Mouse (Mus musculus) adrenal gland (tissue): Measurements from ENCODE around the gene Areg.

Source experiments
- intact Hi-C: fragments of 180-260 bp; cut with DNase I; formaldehyde crosslinking; loops from one replicate; pipeline ENCODE4 v1.15.1; 2025

Gene Areg

DNA sequence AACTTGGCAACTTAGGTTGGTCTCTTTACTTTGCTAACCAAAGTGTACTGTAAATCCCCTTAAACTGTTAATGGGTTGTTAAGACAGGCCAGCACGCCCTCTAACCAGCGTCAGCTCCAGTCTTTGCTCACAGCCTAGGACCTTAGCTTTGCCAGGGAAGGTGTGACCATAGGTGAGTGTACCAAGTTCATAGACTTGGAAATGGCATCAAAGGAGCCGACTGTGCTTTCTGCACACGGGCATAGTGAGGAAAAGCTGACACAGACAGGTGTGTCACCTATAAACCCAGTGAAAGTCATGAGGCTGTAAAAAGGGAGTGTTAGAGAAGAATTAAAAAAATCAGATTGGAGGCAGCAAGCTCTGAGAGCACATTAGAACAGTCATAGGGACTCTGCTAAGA, 23.4 kb downstream of the Areg start:
- intact Hi-C loops, result no loop called here

DNA sequence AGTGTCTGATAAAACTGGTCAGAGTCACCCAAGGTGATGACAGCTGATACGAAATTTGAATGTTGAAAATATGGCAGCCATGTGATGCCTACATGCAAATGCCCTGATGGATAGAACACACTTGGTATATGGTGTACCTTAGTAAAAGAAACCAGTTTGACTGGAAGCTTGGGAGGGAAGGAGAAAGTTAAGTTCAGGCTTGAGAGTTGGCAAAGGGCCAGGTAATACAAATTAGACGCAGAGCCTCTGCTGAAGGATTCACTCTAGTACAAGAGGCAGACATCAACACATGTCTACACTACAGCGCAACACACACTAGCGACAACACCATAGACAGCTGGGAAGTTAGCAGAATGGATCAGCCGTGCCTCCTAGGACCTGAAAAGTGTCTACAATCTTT, 27.2 kb downstream of the Areg start:
- intact Hi-C loops, result no loop called here

DNA sequence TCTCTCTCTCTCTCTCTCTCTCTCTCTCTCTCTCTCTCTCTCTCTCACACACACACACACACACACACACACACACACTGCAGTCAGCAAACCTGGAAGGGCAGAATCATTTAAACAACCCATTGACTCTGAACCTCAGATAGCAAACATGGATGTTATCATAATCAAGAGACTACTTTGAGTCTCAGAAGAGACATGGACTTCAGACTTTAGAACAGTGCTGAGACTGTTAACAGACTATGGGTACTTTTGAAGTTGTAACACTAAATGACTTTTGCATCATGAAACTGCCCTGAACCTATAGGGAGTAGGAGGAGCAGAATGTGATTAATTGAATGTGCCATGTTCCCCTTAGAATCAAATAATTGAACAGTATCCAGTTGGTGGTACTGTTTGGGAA, 37.0 kb downstream of the Areg start:
- intact Hi-C loops, result no loop called here

GRCm38 (mm10) chr5:91194572-91194971, 55.2 kb downstream of the Areg start:
- intact Hi-C loops, result no loop called here
